Mouse (Mus musculus) fibroblast of lung, adult 2 months (primary cell): ENCODE data around the gene Bace2.

Experiments
- DNase-seq: peaks from one replicate; pipeline ENCODE4 v3.0.0-alpha.2; 2011; ENCODE audit warnings: low read depth

Gene Bace2

DNA sequence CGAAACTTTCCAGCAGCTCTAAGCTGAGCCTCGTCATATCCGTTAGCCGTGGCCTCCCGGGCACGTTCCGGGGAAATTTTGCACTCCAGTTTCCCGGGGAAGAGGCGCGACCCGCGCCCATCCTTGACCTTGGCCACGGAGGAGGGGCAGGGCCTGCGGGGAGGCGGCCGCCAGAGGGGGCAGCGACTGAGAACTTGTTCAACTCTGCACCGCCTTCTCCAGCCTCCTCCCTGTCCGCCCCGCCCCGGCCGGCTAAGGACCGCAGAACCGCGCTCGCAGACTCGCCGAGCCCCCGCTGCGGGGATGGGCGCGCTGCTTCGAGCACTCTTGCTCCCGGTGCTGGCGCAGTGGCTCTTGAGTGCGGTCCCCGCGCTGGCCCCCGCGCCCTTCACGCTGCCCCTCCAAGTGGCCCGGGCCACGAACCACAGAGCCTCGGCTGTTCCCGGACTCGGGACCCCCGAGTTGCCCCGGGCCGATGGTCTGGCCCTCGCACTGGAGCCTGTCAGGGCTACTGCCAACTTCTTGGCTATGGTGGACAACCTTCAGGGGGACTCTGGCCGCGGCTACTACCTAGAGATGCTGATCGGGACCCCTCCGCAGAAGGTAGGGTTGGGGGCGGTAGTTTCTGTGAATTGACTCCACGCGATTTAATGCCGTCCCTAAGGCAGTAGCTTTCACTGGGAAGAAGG lies at the start of gene Bace2:
Bace2 (plus strand) TSS at position 244 of the 689 bp plus-strand sequence.
- no peak for DNase-seq

DNA sequence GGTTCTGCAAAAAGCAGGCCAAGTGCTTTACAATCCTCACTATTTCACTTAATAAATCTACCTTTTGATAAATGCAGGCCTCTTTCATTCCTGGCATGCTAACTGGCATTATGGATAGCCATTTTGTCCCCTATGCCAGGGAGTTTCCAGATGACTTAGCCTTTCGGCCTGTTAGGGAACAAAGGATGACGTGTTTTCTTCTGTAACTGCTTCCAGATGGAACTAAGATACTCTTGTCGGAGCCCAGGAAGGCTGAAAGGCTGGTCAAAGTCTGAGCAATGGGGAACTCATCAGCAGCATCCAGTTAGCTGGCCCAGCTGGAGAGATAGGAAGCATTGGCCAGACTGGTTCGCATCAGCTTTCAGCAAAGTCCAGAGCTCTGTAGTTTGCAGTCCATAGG lies 48.9 kb upstream of the Bace2 start:
- no peak for DNase-seq

DNA sequence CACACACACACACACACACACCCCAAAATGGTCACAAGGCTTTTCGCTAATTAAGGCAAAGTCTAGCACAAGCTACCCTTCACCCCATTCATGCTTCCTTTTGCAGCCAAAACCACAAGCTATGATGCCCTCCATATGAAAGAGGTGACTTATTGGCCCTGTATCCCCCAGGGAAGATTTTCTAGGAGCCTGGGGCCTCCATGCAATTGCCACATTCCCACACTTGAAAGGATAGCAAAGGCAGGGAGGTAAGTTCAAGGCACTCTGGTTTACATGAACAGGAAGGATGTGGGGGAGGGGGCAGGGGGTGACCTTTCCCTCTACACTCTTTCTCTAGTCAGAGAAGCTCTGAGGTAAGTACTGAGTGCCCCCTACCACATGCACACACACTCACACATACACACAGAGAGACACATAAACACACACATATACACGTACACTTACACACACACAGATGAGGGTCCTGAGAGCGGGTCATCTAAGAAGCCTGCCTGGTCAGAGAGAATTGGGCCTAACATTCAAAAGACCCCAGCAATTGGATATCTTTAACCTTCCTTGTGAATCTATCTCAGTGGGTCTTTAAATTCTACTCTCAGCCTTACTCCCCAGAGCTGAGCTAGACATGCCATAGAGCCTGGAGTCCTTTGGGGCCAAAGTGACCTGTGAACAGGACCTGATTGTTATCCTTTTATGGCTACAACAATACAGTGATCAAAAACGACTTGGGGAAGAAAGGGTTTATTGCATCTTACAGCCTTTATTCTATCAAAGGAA lies 46.6 kb upstream of the Bace2 start:
- DNase-seq, result no peak

DNA sequence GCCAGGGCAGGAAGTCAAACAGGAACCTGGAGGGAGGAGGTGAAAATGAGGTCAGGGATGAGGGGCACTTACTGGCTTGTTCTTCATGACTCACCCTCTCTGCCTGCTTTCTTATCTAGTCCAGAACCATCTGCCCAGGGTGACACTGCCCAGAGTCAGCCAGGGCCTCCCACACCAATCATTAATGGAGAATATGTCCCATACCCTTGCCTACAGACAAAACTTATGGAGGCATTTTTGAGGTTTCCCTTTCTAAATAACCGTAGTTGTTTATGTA lies 46.0 kb upstream of the Bace2 start:
- DNase-seq, result no peak

DNA sequence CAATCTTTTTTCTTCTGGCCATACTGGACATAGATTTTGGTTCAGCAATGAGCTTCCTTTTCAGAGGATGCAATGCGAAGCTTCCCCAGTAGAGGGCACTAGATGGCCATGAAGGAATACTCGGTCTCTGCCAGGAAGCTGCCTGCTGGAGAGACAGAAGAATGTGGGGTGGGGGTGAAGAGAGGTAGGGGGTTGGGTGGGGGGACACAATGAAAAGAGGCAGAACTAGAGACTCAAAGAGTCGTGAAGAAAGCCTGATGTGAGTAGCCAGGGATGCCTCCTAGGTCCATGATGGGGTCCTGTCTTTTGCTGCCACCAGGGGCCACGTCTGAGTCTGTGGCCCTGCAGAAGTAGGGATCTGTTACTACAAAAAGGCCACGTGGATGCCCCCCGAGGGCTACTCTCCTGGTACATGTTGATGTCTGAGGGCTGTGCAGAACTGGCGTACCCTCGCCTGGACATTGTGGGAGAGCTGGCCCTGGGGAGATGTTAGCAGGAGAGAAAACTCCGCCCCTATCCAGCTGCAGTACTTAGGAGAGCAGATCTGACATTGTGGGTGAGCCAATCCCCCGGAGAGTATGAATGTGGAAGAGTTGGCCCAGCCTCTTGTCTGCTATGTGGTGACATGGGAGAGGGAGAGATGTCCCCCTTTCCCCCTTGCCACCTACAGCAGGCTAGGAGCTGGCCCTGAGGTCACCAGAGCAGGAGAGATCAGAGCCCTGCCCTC lies 43.4 kb upstream of the Bace2 start:
- no peak for DNase-seq

DNA sequence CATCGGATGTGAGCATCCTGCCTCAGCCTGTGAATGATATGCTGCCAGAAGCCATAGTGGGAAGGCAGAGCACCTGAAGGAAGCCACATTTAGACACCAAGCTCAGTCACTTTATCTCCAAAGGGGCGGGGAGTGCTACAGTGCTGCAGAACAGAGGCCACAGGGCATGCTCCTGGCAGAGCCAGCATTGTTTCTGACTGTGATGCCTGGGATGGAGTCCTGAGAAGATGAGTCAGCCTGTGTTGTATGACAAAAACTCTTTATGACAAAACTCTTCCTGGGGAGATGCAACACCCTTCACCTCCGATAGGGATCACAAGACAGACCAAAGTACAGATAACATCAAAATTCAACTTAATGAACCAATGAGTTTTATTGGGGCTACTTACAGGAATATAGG lies 35.0 kb upstream of the Bace2 start:
- no peak for DNase-seq

DNA sequence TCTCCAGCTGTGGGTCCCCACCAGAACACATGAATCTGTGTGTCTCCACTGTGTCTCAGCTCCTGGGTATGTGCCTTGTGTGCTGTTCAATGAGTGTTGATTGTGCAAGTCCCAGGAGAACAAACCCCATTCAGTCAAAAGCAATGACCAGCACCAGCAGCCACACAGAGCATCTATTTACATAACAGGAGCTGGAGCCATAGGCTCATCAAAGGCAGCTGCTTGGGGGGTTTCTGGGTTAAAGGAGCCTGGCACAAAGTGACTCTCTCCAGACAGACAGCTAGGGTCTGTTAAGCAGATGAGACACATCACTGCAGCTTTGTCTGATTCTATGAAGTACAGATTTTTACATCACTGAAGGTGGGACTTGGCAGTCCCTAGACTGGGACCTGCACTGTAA lies 33.9 kb upstream of the Bace2 start:
- no peak for DNase-seq

DNA sequence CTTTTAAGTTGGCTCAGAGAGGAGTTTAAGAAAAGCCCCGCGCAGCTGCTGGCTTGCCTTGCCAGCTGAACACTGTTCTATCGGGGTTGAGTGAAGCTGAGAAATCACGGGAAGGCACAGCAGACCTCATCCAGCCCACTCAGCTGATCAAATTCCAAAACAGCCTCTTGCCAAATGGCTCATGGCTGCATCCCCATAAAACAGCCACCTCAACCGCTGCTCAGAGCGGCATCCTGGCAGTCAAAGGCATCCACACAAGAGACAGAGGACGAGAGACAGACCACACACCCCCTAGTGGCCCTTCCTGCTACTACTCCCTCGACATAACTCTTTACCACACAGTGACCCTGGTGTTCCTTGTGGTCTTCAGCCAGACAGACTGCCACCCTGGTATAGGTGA lies 30.6 kb upstream of the Bace2 start:
- DNase-seq, result no peak

DNA sequence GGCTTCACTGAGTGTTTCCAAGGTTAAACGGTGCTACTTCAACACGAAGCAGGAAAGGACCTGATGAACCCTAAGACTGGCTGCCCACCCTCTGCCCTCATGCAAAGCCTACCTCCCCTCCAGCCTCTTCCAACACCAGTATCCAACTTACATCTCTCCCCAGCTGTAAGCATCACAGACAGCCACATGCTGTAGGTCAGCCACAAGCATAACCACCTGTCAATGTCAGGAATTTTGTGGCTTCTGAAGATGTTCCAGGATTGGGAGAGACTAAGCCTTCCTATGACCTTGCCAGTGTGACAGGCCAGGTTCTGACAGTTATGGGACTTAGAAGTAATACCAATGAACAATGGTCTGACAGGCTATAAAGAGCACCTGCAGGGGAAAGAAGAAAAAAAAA lies 27.9 kb upstream of the Bace2 start:
- no peak for DNase-seq

DNA sequence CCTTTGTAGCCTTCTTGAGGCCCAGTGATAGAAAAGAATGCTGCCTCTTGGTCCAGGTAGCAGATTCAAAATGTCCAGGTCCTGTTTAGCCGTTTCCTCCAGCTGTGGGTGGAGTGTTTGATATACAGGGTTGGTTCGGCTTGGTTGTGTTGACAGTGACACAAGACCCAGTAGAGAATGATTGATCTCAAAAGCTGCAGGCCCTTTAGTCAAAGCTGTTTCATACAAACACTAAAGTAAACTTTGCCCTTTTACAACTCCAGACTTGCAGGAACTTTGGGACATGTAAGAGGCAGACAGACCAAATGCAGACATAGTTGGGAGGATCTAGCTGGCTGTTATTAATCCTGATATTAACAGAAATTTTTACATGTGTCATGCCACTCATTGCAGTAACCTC lies 3.5 kb upstream of the Bace2 start:
- DNase-seq, result no peak

DNA sequence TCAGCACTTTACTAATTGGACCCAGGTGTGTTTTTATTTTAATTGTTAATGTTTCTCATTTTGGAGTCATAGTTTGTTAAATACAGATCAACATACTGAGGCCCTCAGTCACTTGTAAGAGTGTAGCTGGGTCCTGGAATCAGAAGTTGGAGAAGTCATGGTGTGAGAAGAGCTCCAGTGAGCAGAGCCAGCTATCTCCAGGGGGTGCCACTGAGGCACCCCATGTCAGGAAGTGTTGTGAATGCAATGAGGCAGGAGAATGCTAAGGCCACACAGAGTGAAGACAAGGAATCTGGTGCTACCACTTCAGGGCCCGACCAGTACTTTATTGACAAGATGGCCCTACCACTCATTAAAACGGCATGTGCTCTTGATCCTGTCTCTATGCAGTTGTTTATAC lies 1.9 kb upstream of the Bace2 start:
- DNase-seq, result no peak

DNA sequence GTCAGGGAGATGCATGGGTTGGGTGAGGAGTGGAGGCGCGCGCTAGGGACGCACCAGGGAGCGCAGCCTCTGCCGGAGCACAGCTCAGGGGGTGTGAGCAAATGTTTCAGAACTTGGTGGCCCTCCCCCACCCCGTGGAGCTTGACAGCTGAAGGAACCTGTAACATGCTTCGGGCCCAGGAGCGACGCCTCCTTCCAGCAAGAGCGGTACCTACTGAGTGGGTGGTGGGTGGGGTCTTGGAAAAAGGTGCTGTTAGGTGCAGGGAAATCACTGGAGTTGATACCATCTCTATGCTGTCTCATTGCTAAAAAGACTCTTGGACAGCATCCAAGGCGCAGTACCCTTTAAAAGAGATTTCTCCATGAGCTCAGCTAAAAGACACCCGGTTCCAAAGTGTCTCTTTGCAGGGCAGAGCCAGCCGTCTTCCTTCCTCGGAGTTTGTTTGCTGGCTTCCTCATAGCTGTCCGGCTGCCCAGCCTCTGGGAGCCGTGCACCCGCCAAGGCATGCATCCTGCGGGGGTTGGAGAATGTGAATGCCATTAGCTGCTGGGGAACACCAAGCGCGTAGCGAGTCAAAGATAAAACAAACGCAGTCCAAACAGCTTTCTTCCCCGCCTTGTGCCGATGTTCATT lies 763 bp downstream of the Bace2 start:
- no peak for DNase-seq

DNA sequence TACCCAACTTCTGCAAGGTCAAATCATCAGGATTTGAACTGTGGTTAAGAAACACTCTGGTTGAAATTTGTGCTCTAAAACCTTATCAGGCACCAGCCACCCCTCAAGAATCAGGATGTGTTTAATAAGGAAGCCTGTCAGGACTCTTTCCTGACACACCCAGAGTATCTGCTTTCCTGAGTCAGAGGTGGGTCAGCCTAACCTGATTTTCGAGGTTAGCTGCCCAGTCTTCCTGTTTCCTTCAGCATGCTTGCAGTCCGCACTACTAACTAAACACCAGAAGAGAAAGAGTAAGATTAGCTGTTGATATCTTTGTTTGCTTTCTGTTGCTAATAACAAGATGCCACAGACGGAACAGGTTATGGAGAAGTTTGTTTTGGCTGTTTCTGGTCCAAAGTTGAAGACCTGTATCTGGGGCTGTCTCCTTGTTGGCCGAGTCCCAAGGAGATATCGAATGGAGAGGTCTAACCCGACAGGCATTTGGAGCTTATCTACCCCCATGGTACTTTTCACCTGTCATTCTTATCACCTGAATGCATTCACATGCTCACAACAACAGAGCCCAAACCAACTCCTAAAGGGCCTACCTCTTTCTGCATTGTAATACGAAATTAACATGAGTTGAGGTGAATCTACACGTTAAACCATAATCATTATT lies 5.8 kb downstream of the Bace2 start:
- DNase-seq, result no peak

DNA sequence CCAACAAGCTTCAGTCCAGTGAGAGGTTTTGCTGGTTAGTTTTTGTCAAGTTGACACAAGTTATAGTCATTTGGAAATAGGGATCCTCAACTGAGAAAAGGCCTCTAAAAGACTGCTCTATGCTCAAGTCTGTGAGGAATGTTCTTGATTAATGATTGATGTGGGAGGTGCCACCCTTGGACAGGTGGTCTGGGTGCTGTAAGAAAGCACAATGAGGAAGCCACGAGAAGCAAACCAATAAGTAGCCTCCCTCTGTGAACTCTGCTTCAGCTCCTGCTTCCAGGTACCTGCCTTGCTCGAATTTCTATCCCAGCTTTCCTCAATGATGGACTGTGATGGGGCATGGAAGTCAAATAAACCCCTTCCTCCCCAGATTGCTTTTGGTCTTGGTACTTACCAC lies 9.6 kb downstream of the Bace2 start:
- no peak for DNase-seq

DNA sequence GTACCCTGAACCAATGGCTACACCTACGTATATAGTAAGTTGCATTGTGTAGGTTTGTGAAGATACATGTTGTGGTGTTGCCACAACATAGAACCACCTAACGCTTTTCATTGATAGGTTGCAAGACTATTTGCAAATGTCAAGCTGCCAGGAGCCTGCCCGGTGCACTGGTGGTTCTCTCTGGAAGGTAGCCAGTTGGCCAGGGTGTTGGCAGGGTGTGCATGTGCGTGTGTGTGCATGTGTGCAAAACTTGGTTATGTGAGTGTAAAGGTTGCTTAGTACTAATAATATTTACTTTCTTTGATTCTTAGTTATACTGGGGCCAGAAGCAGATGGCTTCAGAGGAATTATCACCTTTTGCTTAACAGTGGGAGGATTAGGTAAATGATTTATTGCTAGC lies 13.7 kb downstream of the Bace2 start:
- no peak for DNase-seq

DNA sequence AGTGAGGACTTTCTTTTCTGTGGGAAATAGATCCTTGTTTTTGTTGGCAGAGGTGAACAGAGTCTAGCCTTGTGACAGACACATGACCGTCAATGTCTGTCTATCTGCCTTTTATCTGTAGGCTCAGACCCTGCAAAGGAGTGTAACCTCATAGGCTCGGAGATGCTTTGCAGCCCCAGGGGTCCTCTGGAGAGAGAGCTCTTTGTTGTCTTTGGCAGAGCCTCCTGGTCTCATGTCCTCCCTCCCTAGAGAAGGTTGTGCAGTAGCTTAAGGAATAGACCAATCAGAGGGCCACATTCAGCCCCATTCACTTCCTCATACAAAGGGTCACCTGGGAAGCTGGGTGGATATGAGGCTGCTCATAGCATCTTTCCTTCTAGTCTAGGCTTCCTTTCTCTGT lies 31.4 kb downstream of the Bace2 start:
- DNase-seq, result no peak

DNA sequence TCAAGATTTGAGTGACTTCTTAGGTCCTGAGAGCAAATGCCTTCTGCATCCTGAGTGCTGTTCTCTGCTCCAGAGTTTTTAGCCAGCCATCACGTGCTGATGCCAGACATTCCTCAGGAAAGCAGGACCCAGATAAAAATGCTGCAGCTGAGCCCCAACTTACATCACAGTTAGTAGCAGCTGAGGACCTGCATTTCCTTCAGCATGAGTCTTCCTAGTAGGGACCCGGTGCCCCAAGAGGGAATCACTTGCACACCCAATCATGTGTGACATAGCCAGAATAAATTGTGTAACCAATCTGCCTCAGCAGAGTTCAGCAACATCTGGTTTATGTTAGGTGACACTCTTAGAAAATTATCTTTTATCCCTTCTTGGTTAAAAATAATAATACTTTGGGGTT lies 34.7 kb downstream of the Bace2 start:
- no peak for DNase-seq

DNA sequence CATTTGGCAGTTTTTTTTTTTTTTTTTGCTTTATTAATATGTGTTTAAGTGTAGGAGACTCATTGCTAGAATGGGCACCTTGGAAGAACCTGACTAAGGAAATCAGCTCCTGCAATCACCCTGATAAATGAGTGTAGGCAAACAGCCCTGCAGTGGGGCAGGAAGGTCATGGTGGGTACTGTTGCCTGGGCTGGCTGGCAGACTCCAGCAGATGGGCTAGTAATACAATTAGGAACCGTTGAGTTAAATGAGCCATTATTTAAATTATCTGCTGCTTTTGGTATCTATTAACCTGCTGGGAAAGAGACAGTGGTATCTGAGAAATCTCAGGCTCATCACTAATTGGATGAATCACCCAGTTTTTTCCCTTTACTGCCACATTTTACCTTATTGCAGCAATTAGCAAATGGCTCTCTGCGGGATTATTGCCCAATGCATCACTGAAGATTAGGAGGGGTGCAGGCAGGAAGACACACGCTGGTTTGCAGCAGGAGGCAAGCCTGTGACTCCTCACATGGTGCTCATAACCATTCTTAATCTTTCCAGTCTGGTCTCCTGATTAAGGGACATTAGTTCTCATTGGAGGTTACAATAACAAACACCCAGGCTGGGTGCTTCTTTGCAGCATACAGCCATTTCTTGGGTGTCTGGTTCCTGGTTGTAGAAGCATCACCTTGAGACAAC lies 35.3 kb downstream of the Bace2 start:
- DNase-seq, result no peak

DNA sequence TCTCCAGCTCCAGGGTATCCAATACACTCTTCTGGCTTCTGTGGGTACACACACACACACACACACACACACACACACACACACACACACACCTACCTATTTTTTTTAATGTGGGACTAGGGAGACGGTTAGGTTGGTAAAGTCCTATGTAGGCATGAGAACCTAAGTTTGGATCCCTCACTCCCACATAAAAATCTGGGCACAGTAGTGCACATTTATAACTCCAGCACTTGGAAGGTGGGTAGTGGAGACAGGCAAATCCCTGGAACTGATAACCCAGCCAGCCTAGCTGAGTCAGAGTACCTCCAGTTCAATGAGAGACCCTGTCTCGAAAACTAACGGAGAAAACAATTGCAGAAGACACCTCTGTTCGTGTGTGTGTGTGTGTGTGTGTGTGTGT lies 39.9 kb downstream of the Bace2 start:
- DNase-seq, result no peak

DNA sequence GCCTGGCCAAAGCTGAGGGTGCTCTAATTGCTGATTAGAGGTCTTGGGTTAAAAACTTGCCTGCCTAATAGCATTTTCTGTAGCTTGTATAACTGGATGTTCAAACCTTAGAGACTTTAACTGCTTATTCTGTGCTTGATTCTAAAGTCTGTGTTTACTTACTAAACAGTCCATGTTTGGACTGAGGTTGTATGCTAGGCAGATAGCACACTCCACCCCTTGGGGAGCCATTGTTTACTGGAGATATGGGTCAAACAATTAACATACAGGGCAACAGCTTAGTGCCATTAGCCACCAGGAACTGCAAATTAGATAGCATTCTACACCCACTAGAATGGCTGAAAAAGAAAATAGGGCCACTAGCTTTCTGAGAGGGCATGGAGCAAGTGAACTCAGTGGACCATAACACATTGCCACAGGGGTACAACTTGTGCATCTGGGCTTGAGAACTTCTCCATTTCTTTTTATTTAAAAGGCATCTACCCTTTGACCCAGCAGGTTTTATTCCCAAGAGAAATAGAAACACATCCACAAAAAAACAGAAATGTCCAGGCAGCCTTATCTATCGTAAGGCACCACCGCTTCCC lies 41.5 kb downstream of the Bace2 start:
- DNase-seq, result no peak

DNA sequence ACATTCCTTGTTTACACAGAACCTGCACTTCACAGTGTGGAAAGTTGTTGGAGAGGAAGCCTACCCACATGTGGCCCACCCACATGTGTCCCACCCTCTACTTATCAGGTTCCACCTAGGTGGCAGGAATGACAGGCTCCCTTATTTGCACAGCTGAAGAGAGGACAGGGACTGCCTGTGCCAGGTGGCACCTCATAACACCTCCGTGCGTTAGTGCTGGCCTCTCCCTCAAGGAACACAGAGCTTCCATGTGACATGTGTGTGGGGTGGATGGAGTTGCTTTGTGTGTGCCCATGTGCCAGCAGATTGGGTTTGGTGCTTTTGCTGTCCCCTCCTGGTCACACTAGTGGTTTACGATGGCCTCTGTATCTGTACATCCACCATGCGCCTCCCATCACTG lies 43.4 kb downstream of the Bace2 start:
- no peak for DNase-seq

DNA sequence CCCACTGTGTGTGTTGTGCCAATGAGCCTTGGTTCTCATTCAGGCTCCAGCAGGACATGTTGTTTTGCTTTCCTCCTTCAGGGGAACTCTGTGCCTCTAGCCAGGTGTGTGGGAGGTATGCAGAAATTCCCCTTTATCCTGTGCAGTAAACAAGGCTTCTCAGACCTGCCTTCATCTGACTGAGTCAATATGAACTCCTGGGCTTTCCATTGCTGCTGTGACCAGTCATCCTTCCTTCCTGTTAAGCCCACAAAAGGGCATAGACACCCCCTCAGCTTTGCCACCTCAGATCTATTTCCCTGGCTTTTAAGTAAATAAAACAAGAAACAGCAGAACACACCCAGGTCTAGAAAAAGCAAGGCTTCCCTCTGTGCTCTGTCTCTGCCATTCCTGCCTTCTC lies 45.2 kb downstream of the Bace2 start:
- no peak for DNase-seq
